11 mouse cellular contexts compared by ENCODE assay signal in genomic region chr11:94952169-94952568, GRCm38 (mm10). TPM values are rescaled to one million over a fixed set of nuclear protein-coding genes. Genes with fewer than 3 reads are reported as not detected.
DNase-seq lines count a peak whose midpoint lies in the region; ATAC-seq and TF ChIP-seq lines count a peak whose summit lies in the region.
"Had no signal": no experiment of that assay in that cellular context is flagged by ENCODE, and none has a peak within 500 bp of the region (broad histone marks: within the 10 kb centered on the region; RNA-seq: fewer than 3 reads in every experiment).

No protein-coding gene starts in this region.

- H3K27me3 ChIP-seq in limb, embryonic 10.5 days (ENCODE audit: low read depth, poor library complexity, severe bottlenecking): peaks cover 4% of the 10 kb centered on the region; the same call in 1 of the 2 replicates

- H3K27ac ChIP-seq in embryonic fibroblast, embryonic 13.5 days (ENCODE audit: insufficient read depth, low read length): peak overlapping the region; percentile 54
- H3K27ac ChIP-seq in limb, embryonic 10.5 days: 0 out of 2 replicates have a peak overlapping the region, but pooled peaks have one; percentile 16
- H3K27ac ChIP-seq: heart, embryonic 10.5 days had no signal

- peaks cover 50% of the 10 kb centered on the region for H3K36me3 ChIP-seq in limb, embryonic 10.5 days

- DNase-seq in CD4-positive, CD25-positive, alpha-beta regulatory T cell, adult 2 months (ENCODE audit: low read depth, low spot score): peak; percentile 27
- peak; percentile 52 for DNase-seq in 3T3-L1 (ENCODE audit: low read depth, low spot score)
- DNase-seq in limb, embryonic 10.5 days (ENCODE audit: low spot score): no peak
- DNase-seq in frontal cortex, adult 2 months (ENCODE audit: extremely low spot score in 1 of 2, low spot score in 1 of 2): no peak
- no peak for DNase-seq in ovary, adult 18-20 months (ENCODE audit: low spot score)
- DNase-seq in kidney, postnatal 14 days: no peak
- DNase-seq: kidney, adult 8-10 months; lung, postnatal 10 days had no signal

- TF ChIP-seq POLR2A in embryonic fibroblast, embryonic 13.5 days (IDR thresholded peaks at IDR 0.05; ENCODE audit: low read depth, low read length): peak; percentile 41; the same call in 1 of the 2 replicates

- no peak overlapping the region for H3K4me3 ChIP-seq in embryonic fibroblast, embryonic 13.5 days (ENCODE audit: insufficient read depth, low read length)
- no peak overlapping the region for H3K4me3 ChIP-seq in limb, embryonic 10.5 days
- H3K4me3 ChIP-seq: heart, embryonic 10.5 days had no signal

- H3K4me1 ChIP-seq in embryonic fibroblast, embryonic 13.5 days (ENCODE audit: control insufficient read depth, insufficient read depth, low read length): 0 out of 2 replicates have a peak, but pooled peaks cover 3% of the 10 kb centered on the region
- H3K4me1 ChIP-seq in limb, embryonic 10.5 days: peaks cover 7% of the 10 kb centered on the region; the same call in 1 of the 2 replicates

- no peaks in the 10 kb centered on the region for H3K9me3 ChIP-seq in limb, embryonic 10.5 days (replicated peaks)
- H3K9me3 ChIP-seq: heart, embryonic 10.5 days had no signal

- TF ChIP-seq CTCF in embryonic fibroblast, embryonic 13.5 days (IDR thresholded peaks at IDR 0.05; ENCODE audit: borderline replicate concordance, insufficient read depth, low read length): no peak

- 17% methylated on average over 6 of the region's 6 CpGs for WGBS in limb, embryonic 10.5 days

- ATAC-seq in CD4-positive, CD25-positive, alpha-beta regulatory T cell, adult 4 months: no peak

RNA-seq across cellular contexts. Expression of gene Hils1, which starts 15.2 kb away (rescaled TPM):
- polyA plus RNA-seq in CD4-positive, CD25-positive, alpha-beta regulatory T cell, adult 4 months (2017; shearing (Covaris generic)): not detected
- polyA plus RNA-seq in embryonic fibroblast, embryonic 13.5 days (2011; ENCODE audit: insufficient read length, low read depth, missing spikeins): not detected in 2 replicates
- not detected in 2 replicates for polyA plus RNA-seq in limb, embryonic 10.5 days (2016; fragmentation: Nextera tagmentation; extraction: Ambion mirVana)
- polyA plus RNA-seq in frontal cortex, adult 2 months (2012; rRNA removed): not detected in 2 replicates
- polyA plus RNA-seq: heart, embryonic 10.5 days had no signal

RNA-seq across cellular contexts. Expression of gene Col1a1, which starts 16.1 kb away (rescaled TPM):
- polyA plus RNA-seq in CD4-positive, CD25-positive, alpha-beta regulatory T cell, adult 4 months (2017; shearing (Covaris generic)): under 1 TPM in 1 of 2 experiments, not detected in 1; 0.09 TPM
- 6,098 and 7,850 TPM in 2 replicates for polyA plus RNA-seq in embryonic fibroblast, embryonic 13.5 days (2011; ENCODE audit: insufficient read length, low read depth, missing spikeins)
- 81.4 and 104 TPM in 2 replicates for polyA plus RNA-seq in limb, embryonic 10.5 days (2016; fragmentation: Nextera tagmentation; extraction: Ambion mirVana)
- 6.9 and 8.7 TPM in 2 replicates for polyA plus RNA-seq in frontal cortex, adult 2 months (2012; rRNA removed)

RNA-seq across cellular contexts. Expression of gene Sgca, which starts 24.0 kb away (rescaled TPM):
- polyA plus RNA-seq in CD4-positive, CD25-positive, alpha-beta regulatory T cell, adult 4 months (2017; shearing (Covaris generic)): not detected
- not detected in 2 replicates for polyA plus RNA-seq in embryonic fibroblast, embryonic 13.5 days (2011; ENCODE audit: insufficient read length, low read depth, missing spikeins)
- polyA plus RNA-seq in limb, embryonic 10.5 days (2016; fragmentation: Nextera tagmentation; extraction: Ambion mirVana): 0.23 TPM in 1 of 2 replicates, not detected in the other
- 1.1 and 1.4 TPM in 2 replicates for polyA plus RNA-seq in frontal cortex, adult 2 months (2012; rRNA removed)

RNA-seq across cellular contexts. Expression of gene Ppp1r9b, which starts 38.7 kb away (rescaled TPM):
- 10 to 100 TPM; 18.1 to 21.7 TPM for polyA plus RNA-seq in CD4-positive, CD25-positive, alpha-beta regulatory T cell, adult 4 months (2017; shearing (Covaris generic))
- 44.3 and 61.7 TPM in 2 replicates for polyA plus RNA-seq in embryonic fibroblast, embryonic 13.5 days (2011; ENCODE audit: insufficient read length, low read depth, missing spikeins)
- polyA plus RNA-seq in limb, embryonic 10.5 days (2016; fragmentation: Nextera tagmentation; extraction: Ambion mirVana): 9.9 and 10.8 TPM in 2 replicates
- polyA plus RNA-seq in frontal cortex, adult 2 months (2012; rRNA removed): 296 and 312 TPM in 2 replicates

RNA-seq across cellular contexts. Expression of gene Samd14, which starts 57.5 kb away (rescaled TPM):
- polyA plus RNA-seq in CD4-positive, CD25-positive, alpha-beta regulatory T cell, adult 4 months (2017; shearing (Covaris generic)): under 1 TPM; 0.87 to 0.94 TPM
- 11.6 and 14.2 TPM in 2 replicates for polyA plus RNA-seq in embryonic fibroblast, embryonic 13.5 days (2011; ENCODE audit: insufficient read length, low read depth, missing spikeins)
- polyA plus RNA-seq in limb, embryonic 10.5 days (2016; fragmentation: Nextera tagmentation; extraction: Ambion mirVana): 29.7 and 39.2 TPM in 2 replicates
- 27.5 and 28.1 TPM in 2 replicates for polyA plus RNA-seq in frontal cortex, adult 2 months (2012; rRNA removed)

Comparison
In these comparisons a context has a peak if more than half of its experiments do, and no peak if none do; other contexts are left out.
1. DNase-seq: peak in CD4-positive, CD25-positive, alpha-beta regulatory T cell, adult 2 months (single experiment) and 3T3-L1 (single experiment); none in limb, embryonic 10.5 days (single experiment), frontal cortex, adult 2 months (0 of 2), ovary, adult 18-20 months (single experiment) and kidney, postnatal 14 days (single experiment).
2. RNA of gene Col1a1, which starts 16.1 kb away (polyA plus RNA-seq): 6,098 to 7,850 TPM in embryonic fibroblast, embryonic 13.5 days; 81.4 to 104 TPM in limb, embryonic 10.5 days, 6.9 to 8.7 TPM in frontal cortex, adult 2 months and 0.09 TPM in CD4-positive, CD25-positive, alpha-beta regulatory T cell, adult 4 months; every median in the first group is over 10 times any median in the second.